Mouse (Mus musculus) telencephalon, adult 2 months (tissue): Measurements from ENCODE around the gene Npas3.

Experiments used
- DNase-seq: peaks from one replicate; pipeline ENCODE4 v3.0.0-alpha.2; 2011; ENCODE audit warnings: low read depth, low spot score

Npas3 gene

GRCm38 (mm10) chr12:53789501-53789900 lies 541.0 kb downstream of the Npas3 start:
- DNase-seq: no peak

GRCm38 (mm10) chr12:53794718-53795400 lies 546.4 kb downstream of the Npas3 start:
- no peak for DNase-seq

GRCm38 (mm10) chr12:53801831-53802230 lies 553.4 kb downstream of the Npas3 start:
- no peak for DNase-seq

GRCm38 (mm10) chr12:53802381-53802780 lies 553.9 kb downstream of the Npas3 start:
- no peak for DNase-seq

- DNase-seq: no peak
Observed at GRCm38 (mm10) chr12:53810081-53810480, 561.6 kb downstream of the Npas3 start.

- no peak for DNase-seq
Observed at GRCm38 (mm10) chr12:53814291-53814690, 565.8 kb downstream of the Npas3 start.

- no peak for DNase-seq
Observed at GRCm38 (mm10) chr12:53819982-53820381, 571.5 kb downstream of the Npas3 start.

GRCm38 (mm10) chr12:53822881-53823280 lies 574.4 kb downstream of the Npas3 start:
- DNase-seq: no peak

- no peak for DNase-seq
Observed at GRCm38 (mm10) chr12:53825251-53825650, 576.8 kb downstream of the Npas3 start.

GRCm38 (mm10) chr12:53825898-53826605 lies 577.6 kb downstream of the Npas3 start:
- DNase-seq: peak; percentile 43

- no peak for DNase-seq
Observed at GRCm38 (mm10) chr12:53826812-53827211, 578.3 kb downstream of the Npas3 start.

GRCm38 (mm10) chr12:53832590-53832989 lies 584.1 kb downstream of the Npas3 start:
- DNase-seq: no peak

GRCm38 (mm10) chr12:53833348-53833747 lies 584.9 kb downstream of the Npas3 start:
- no peak for DNase-seq

- no peak for DNase-seq
Observed at GRCm38 (mm10) chr12:53836031-53836790, 587.7 kb downstream of the Npas3 start.

GRCm38 (mm10) chr12:53837408-53837807 lies 588.9 kb downstream of the Npas3 start:
- DNase-seq: no peak

- no peak for DNase-seq
Observed at GRCm38 (mm10) chr12:53838541-53838940, 590.1 kb downstream of the Npas3 start.

- peak; percentile 82 for DNase-seq
Observed at GRCm38 (mm10) chr12:53841928-53842671, 593.6 kb downstream of the Npas3 start.

GRCm38 (mm10) chr12:53843626-53844025 lies 595.1 kb downstream of the Npas3 start:
- DNase-seq: no peak

- DNase-seq: no peak
Observed at GRCm38 (mm10) chr12:53846154-53846665, 597.7 kb downstream of the Npas3 start.

GRCm38 (mm10) chr12:53849263-53849662 lies 600.8 kb downstream of the Npas3 start:
- no peak for DNase-seq

- no peak for DNase-seq
Observed at GRCm38 (mm10) chr12:53852432-53852831, 604.0 kb downstream of the Npas3 start.
